In genomic region chrX:11666517-11666916, GRCm38 (mm10) we compare ENCODE assay signal across 9 mouse cellular contexts.
A peak's percentile ranks its signal among the peaks of the same experiment; 100 is the strongest.
DNase-seq lines count a peak whose midpoint lies in the region; ATAC-seq and TF ChIP-seq lines count a peak whose summit lies in the region.
"Had no signal": no experiment of that assay in that cellular context is flagged by ENCODE, and none has a peak within 500 bp of the region (broad histone marks: within the 10 kb centered on the region; RNA-seq: fewer than 3 reads in every experiment).

No protein-coding gene starts in this region.

- H3K27me3 ChIP-seq in heart, embryonic 10.5 days (ENCODE audit: insufficient read depth, poor library complexity, severe bottlenecking): peaks cover 42% of the 10 kb centered on the region
- peaks cover 7% of the 10 kb centered on the region for H3K27me3 ChIP-seq in lung, embryonic 16.5 days (ENCODE audit: control insufficient read depth, insufficient read depth, low read depth, low read length)

- H3K4me2 ChIP-seq in lung, embryonic 16.5 days (ENCODE audit: low read depth, low read length): no peak overlapping the region

- H3K4me1 ChIP-seq in heart, embryonic 10.5 days: peaks cover 26% of the 10 kb centered on the region
- peaks cover 19% of the 10 kb centered on the region for H3K4me1 ChIP-seq in lung, embryonic 16.5 days (replicated peaks; ENCODE audit: control insufficient read depth, insufficient read depth, low read length)
- peaks cover 2% of the 10 kb centered on the region; the same call in 1 of the 2 replicates for H3K4me1 ChIP-seq in lung, adult 2 months (ENCODE audit: control insufficient read depth, insufficient read depth, low read length)

- no peak for TF ChIP-seq CTCF in lung, adult 2 months (IDR thresholded peaks at IDR 0.05; ENCODE audit: insufficient read depth, low read length)

- TF ChIP-seq POLR2A in lung, adult 2 months (IDR thresholded peaks at IDR 0.05; ENCODE audit: borderline replicate concordance, extremely low read depth, low read depth, low read length): no peak

- WGBS in heart, embryonic 10.5 days: 16% methylated on average over 8 of the region's 15 CpGs
- 8% methylated on average over 5 of the region's 15 CpGs for WGBS in lung, embryonic 16.5 days
- 24% methylated on average over 13 of the region's 15 CpGs for WGBS in lung, adult 2 months

- no peak for DNase-seq in heart, embryonic 10.5 days (ENCODE audit: low spot score)
- no peak for DNase-seq in heart, postnatal 36 days
- DNase-seq in lung, adult 2 months: no peak
- peak; percentile 11 for DNase-seq in induced T-regulatory cell, adult 2 months (ENCODE audit: low read depth)
- peak; percentile 64 for DNase-seq in retina, postnatal 1 day
- DNase-seq in layer of hippocampus, postnatal 36 days: no peak
- DNase-seq in cerebellum, adult 9-10 months: no peak

- no peak overlapping the region for H3K4me3 ChIP-seq in heart, embryonic 10.5 days
- H3K4me3 ChIP-seq in lung, embryonic 16.5 days (ENCODE audit: low read length): no peak overlapping the region
- H3K4me3 ChIP-seq in lung, adult 2 months (replicated peaks; ENCODE audit: extremely low read depth, low read depth, low read length): no peak overlapping the region

- intact Hi-C loops in heart, postnatal 36 days (cut with DNase I): loop anchor here (5.0 to 10.0 kb wide), 4 partner anchors 61 to 949 kb away; partner anchors contain the start of gene Mid1ip1

- ATAC-seq in lung, embryonic 16.5 days (ENCODE audit: low read depth): peak; percentile 16; the same call in 1 of the 2 replicates

- peak overlapping the region; percentile 97 for H3K27ac ChIP-seq in heart, embryonic 10.5 days
- H3K27ac ChIP-seq in lung, embryonic 16.5 days (ENCODE audit: low read length): 0 out of 2 replicates have a peak overlapping the region, but pooled peaks have one; percentile 6
- H3K27ac ChIP-seq: liver, embryonic 14.5 days had no signal

- no peaks in the 10 kb centered on the region for H3K9me3 ChIP-seq in heart, embryonic 10.5 days
- no peaks in the 10 kb centered on the region for H3K9me3 ChIP-seq in lung, embryonic 16.5 days (ENCODE audit: control insufficient read depth, low read length)

- H3K36me3 ChIP-seq in heart, embryonic 10.5 days: no peaks in the 10 kb centered on the region
- H3K36me3 ChIP-seq in lung, embryonic 16.5 days (ENCODE audit: control insufficient read depth, insufficient read depth, low read length): no peaks in the 10 kb centered on the region

- no peak overlapping the region for H3K9ac ChIP-seq in lung, embryonic 16.5 days (ENCODE audit: low read length)
- H3K9ac ChIP-seq: liver, embryonic 14.5 days had no signal

Comparison
In these comparisons a context has a peak if more than half of its experiments do, and no peak if none do; other contexts are left out.
1. DNase-seq: peak in induced T-regulatory cell, adult 2 months (single experiment) and retina, postnatal 1 day (single experiment); none in heart, embryonic 10.5 days (single experiment), heart, postnatal 36 days (0 of 2), lung, adult 2 months (single experiment), layer of hippocampus, postnatal 36 days (0 of 2) and cerebellum, adult 9-10 months (single experiment).